Mouse (Mus musculus): ENCODE measurements around the gene Nkx2-2.

DNA sequence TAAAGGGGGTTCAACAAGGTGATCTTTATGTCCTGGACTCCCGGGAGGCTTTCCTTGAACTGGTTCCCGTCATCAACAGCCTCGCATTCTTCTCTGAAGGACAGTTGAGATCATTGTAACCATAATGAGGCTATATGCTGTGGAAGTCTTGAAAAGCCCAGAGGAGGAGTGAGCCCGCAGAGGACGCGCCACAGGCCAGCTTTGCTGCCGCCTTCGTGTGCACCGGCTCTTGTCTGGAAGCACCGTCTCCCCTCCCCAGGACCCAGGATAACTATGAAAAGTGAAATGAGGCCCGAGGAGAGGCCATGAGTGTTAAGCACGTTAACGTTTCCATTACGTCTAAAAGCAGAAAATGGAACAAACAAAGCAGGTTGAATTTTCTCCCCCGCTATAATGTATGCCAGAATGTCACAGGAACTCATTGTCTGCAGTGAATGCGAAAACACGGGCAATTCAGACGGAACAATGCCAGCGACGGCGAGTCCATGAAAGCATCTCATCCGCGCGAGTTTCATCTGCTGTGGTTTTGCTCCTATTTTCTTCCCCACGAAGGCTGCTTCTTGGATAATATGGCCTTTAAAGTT lies 41.8 kb upstream of the Nkx2-2 start:
- TF ChIP-seq CTCF (IDR thresholded peaks at IDR 0.05; ENCODE audit: extremely low read depth, insufficient read depth, insufficient read length, insufficient replicate concordance) (no peak), POLR2A (IDR thresholded peaks at IDR 0.05; ENCODE audit: low read depth, low read length) (no peak)

Data from spleen, adult 2 months (tissue).